Mouse (Mus musculus): ENCODE measurements around the gene Aldh9a1. TPM values are rescaled to one million over a fixed set of nuclear protein-coding genes. Genes with fewer than 3 reads are reported as not detected.

The Aldh9a1 gene
- 17.6 TPM for polyA plus RNA-seq (2012; fragmentation: generic; extraction: Trizol)

- Histone ChIP-seq H3K79me2 (ENCODE audit: control insufficient read depth, insufficient read depth) (no peaks in the 10 kb centered on the region), H3K27me3 (ENCODE audit: control insufficient read depth, insufficient read depth, insufficient read length) (no peaks in the 10 kb centered on the region), H3K4me3 (peak within 1 kb of the TSS; percentile 67), H3K4me2 (ENCODE audit: low read depth) (peak within 1 kb of the TSS; percentile 78), H3ac (ENCODE audit: control insufficient read depth, insufficient read length) (peak within 1 kb of the TSS; percentile 26), H3K36me3 (ENCODE audit: control insufficient read depth, insufficient read depth) (peaks cover 4% of the 10 kb centered on the region)
- TF ChIP-seq TCF3 (IDR thresholded peaks at IDR 0.05; ENCODE audit: insufficient read length, low read depth) (no peak), CEBPB (IDR thresholded peaks at IDR 0.05; ENCODE audit: insufficient read depth, poor library complexity, severe bottlenecking) (no peak), POLR2A (IDR thresholded peaks at IDR 0.05; ENCODE audit: insufficient read length, low read depth) (peak; percentile 78), TCF12 (IDR thresholded peaks at IDR 0.05; ENCODE audit: insufficient read depth, poor library complexity, severe bottlenecking) (no peak), REST (IDR thresholded peaks at IDR 0.05; ENCODE audit: insufficient read depth, insufficient read length) (no peak)
Measured at GRCm38 (mm10) chr1:167349815-167350596, at the start of gene Aldh9a1. Gene Aldh9a1 (plus strand): TSS chr1:167349991.

- TF ChIP-seq REST (IDR thresholded peaks at IDR 0.05; ENCODE audit: insufficient read depth, insufficient read length) (no peak), E2F4 (IDR thresholded peaks at IDR 0.05; ENCODE audit: insufficient read depth) (no peak), SRF (IDR thresholded peaks at IDR 0.05; ENCODE audit: control insufficient read depth, insufficient read length, low read depth) (no peak), TCF12 (IDR thresholded peaks at IDR 0.05; ENCODE audit: insufficient read depth, poor library complexity, severe bottlenecking) (no peak)
- Histone ChIP-seq H3K4me3 (no peak overlapping the region), H3ac (ENCODE audit: control insufficient read depth, insufficient read length) (no peak overlapping the region), H3K27me3 (ENCODE audit: control insufficient read depth, insufficient read depth, insufficient read length) (no peaks in the 10 kb centered on the region), H3K79me2 (ENCODE audit: control insufficient read depth, insufficient read depth) (no peaks in the 10 kb centered on the region), H3K4me2 (ENCODE audit: low read depth) (no peak overlapping the region), H3K36me3 (ENCODE audit: control insufficient read depth, insufficient read depth) (no peaks in the 10 kb centered on the region)
Measured at GRCm38 (mm10) chr1:167300122-167300521, 49.7 kb upstream of the Aldh9a1 start.

DNA sequence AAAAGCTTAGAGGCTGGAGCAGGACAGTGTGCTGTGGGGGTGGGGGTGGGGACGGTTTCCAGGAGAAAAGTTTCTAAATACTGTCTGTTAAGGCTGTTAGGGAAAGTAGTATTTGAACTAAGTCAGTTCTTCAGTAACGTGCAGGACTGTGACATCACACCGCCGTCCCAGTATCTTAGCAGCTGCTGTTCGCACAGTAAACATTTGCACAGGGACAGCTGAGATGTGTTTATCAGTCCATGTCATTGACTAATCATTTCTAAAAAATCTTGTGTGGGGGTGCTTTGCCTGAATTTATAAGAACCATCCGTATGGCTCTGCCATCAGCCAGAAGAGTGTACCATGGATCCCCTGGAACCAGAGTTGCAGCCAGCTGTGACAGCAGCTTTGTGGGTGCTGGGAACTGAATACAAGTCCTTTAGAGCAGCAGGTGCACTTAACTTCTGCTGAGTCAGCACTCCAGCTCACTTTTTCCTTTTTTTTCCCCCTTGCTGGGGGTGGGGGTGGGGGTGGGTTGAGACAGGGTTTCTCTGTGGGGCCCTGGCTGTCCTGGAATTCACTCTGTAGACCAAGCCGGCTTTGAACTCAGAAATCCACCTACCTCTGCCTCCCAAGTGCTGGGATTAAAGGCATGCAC is 44.2 kb upstream of the Aldh9a1 start:
- Histone ChIP-seq H3K27me3 (ENCODE audit: control insufficient read depth, insufficient read depth, insufficient read length) (no peaks in the 10 kb centered on the region), H3K36me3 (ENCODE audit: control insufficient read depth, insufficient read depth) (no peaks in the 10 kb centered on the region), H3ac (ENCODE audit: control insufficient read depth, insufficient read length) (no peak overlapping the region), H3K79me2 (ENCODE audit: control insufficient read depth, insufficient read depth) (peaks cover 21% of the 10 kb centered on the region), H3K4me2 (ENCODE audit: low read depth) (no peak overlapping the region), H3K4me3 (no peak overlapping the region)
- TF ChIP-seq TCF3 (IDR thresholded peaks at IDR 0.05; ENCODE audit: insufficient read length, low read depth) = no peak
- no peak for TF ChIP-seq POLR2A (IDR thresholded peaks at IDR 0.05; ENCODE audit: insufficient read length, low read depth)
- peak in 1 of 3 experiments; percentile 44 for TF ChIP-seq MYOG (IDR thresholded peaks at IDR 0.05; ENCODE audit: control insufficient read depth in 1 of 3, insufficient read depth in 1 of 3, insufficient read length in 2 of 3, low read depth in 2 of 3)
- TF ChIP-seq REST (IDR thresholded peaks at IDR 0.05; ENCODE audit: insufficient read depth, insufficient read length) = no peak
- peak; percentile 32 for TF ChIP-seq POLR2AphosphoS2 (IDR thresholded peaks at IDR 0.05; ENCODE audit: insufficient read length, low read depth)
- TF ChIP-seq SRF (IDR thresholded peaks at IDR 0.05; ENCODE audit: control insufficient read depth, insufficient read length, low read depth) = no peak
- no peak for TF ChIP-seq CEBPB (IDR thresholded peaks at IDR 0.05; ENCODE audit: insufficient read depth, poor library complexity, severe bottlenecking)
- TF ChIP-seq USF1 (IDR thresholded peaks at IDR 0.05; ENCODE audit: low read depth) = no peak
- TF ChIP-seq MAX (IDR thresholded peaks at IDR 0.05; ENCODE audit: low read depth) = no peak
- no peak for TF ChIP-seq TCF12 (IDR thresholded peaks at IDR 0.05; ENCODE audit: insufficient read depth, poor library complexity, severe bottlenecking)
- TF ChIP-seq E2F4 (IDR thresholded peaks at IDR 0.05; ENCODE audit: insufficient read depth) = no peak
- peak in 1 of 3 experiments; percentile 22 for TF ChIP-seq MYOD1 (IDR thresholded peaks at IDR 0.05; ENCODE audit: control insufficient read depth in 1 of 3, insufficient read length in 2 of 3, low read depth in 2 of 3)

GRCm38 (mm10) chr1:167306451-167307240 is 43.1 kb upstream of the Aldh9a1 start:
- no peaks in the 10 kb centered on the region for H3K36me3 ChIP-seq (ENCODE audit: control insufficient read depth, insufficient read depth)

More at GRCm38 (mm10) chr1:167306451-167307240, 43.1 kb upstream of the Aldh9a1 start:
- Histone ChIP-seq H3K79me2 (ENCODE audit: control insufficient read depth, insufficient read depth) (peaks cover 21% of the 10 kb centered on the region), H3K4me3 (no peak overlapping the region), H3K4me2 (ENCODE audit: low read depth) (peak overlapping the region; percentile 72), H3K27me3 (ENCODE audit: control insufficient read depth, insufficient read depth, insufficient read length) (no peaks in the 10 kb centered on the region), H3ac (ENCODE audit: control insufficient read depth, insufficient read length) (no peak overlapping the region)
- no peak for TF ChIP-seq SRF (IDR thresholded peaks at IDR 0.05; ENCODE audit: control insufficient read depth, insufficient read length, low read depth)
- no peak for TF ChIP-seq MYOG (IDR thresholded peaks at IDR 0.05; ENCODE audit: control insufficient read depth in 1 of 3, insufficient read depth in 1 of 3, insufficient read length in 2 of 3, low read depth in 2 of 3)
- TF ChIP-seq MYOD1 (IDR thresholded peaks at IDR 0.05; ENCODE audit: control insufficient read depth in 1 of 3, insufficient read length in 2 of 3, low read depth in 2 of 3) = no peak
- TF ChIP-seq USF1 (IDR thresholded peaks at IDR 0.05; ENCODE audit: low read depth) = no peak
- no peak for TF ChIP-seq REST (IDR thresholded peaks at IDR 0.05; ENCODE audit: insufficient read depth, insufficient read length)
- TF ChIP-seq TCF12 (IDR thresholded peaks at IDR 0.05; ENCODE audit: insufficient read depth, poor library complexity, severe bottlenecking) = no peak
- TF ChIP-seq POLR2A (IDR thresholded peaks at IDR 0.05; ENCODE audit: insufficient read length, low read depth) = no peak
- TF ChIP-seq CEBPB (IDR thresholded peaks at IDR 0.05; ENCODE audit: insufficient read depth, poor library complexity, severe bottlenecking) = no peak
- TF ChIP-seq TCF3 (IDR thresholded peaks at IDR 0.05; ENCODE audit: insufficient read length, low read depth) = no peak
